Mouse (Mus musculus) right cerebral cortex, postnatal 4 days (tissue): ENCODE results near the gene Topors.

Experiments used
- DNase-seq: peaks from one replicate; pipeline ENCODE4 v3.0.0-alpha.2; 2022

Gene Topors

GRCm38 (mm10) chr4:40244035-40244434, 25.6 kb downstream of the Topors start:
- no peak for DNase-seq

GRCm38 (mm10) chr4:40243006-40243405, 26.6 kb downstream of the Topors start:
- no peak for DNase-seq

- DNase-seq, result no peak
These were observed 27.7 kb downstream of the Topors start for GRCm38 (mm10) chr4:40241928-40242327.

- no peak for DNase-seq
These were observed 29.3 kb downstream of the Topors start for GRCm38 (mm10) chr4:40240272-40240744.

DNA sequence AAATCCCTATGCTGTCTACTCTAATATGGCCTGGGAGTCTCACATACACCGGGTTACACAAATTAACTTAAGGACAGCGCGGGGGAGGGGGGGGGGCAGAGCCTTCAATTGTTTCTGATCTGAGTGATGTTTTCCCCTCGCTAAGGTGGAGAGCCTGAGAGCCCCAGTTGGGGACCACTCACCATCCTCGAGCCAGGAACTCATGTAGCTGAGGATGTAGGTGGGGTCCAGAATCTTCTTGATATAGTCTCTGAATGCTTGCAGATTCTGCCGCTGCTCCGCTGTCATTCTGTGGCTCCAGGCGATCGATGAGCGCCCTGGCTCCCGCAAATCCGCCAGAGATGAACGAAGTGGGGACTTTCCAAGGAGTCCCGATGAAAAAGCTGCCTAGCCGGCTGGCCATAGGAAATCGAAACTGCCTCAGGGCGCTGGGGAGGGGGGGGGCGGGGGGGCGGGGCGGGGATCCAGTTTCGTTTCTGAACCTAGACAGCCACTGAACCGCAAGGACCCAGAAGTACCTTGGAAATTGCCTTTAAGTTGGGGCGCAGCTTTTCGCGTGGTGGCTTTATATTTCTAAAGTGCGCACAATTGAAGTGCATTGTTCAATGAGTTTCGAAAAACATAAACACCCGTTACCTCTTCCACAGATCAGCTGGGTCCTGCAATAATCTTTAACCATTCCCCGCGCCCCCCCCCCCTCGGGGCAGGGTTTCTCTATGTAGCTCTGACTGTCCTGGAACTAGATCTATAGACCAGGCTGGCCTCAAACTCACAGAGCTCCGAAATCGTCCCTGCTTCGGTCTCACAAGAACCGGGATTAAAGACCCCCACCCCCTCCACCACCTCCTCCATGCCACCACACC, 30.0 kb downstream of the Topors start, which contains the start of gene Ddx58:
TSS of gene Ddx58 (minus strand) at position 420 of the 863 bp plus-strand sequence.
- peak; percentile 13 for DNase-seq

- peak; percentile 15 for DNase-seq
These were observed 30.9 kb downstream of the Topors start for GRCm38 (mm10) chr4:40238483-40239408.

- no peak for DNase-seq
These were observed 32.8 kb downstream of the Topors start for GRCm38 (mm10) chr4:40236829-40237228.

DNA sequence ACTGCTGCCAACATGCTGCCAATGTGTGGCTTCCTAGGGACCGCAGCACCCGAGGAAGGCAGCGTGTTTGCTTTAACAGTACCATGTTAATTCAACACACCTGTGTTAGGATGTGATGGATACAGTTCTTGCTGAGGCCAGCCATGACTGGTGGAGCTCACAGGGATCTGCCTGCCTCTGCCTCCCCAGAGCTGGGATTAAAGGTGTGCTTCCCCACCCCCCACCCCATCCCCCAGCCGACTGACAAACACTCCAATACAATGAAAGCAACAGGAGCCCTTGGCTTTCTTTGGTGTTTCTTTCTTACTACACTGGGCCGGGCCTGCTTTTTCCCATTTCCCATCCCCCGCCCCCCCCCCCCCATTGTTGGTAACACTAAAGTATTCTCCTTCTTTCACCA, 35.4 kb downstream of the Topors start:
- no peak for DNase-seq

DNA sequence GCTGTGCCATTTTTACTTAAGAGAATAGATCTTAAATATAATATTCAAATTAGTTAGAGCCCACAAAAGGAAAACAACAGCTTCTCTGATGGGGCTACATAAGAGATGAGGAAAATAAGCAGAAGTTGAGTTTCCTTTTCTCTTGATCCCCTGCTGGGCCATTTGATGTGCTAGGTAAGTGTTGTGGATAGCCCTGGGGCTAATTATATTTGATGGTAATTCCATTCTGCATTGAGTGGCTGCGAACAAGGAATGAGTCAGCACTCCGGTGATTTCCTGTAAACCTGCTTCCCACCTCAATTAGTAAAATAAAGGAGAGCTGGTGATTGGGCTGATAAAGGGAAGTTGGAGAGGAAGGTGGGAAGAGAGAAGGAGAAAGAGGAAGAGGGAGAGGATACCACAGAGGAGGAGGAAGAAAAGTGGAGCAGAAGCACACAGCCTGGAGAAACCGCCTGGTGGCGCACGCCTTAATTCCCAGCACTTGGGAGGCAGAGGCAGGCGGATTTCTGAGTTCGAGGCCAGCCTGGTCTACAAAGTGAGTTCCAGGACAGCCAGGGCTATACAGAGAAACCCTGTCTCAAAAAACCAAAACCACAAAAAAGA, 36.5 kb downstream of the Topors start:
- DNase-seq, result no peak

DNA sequence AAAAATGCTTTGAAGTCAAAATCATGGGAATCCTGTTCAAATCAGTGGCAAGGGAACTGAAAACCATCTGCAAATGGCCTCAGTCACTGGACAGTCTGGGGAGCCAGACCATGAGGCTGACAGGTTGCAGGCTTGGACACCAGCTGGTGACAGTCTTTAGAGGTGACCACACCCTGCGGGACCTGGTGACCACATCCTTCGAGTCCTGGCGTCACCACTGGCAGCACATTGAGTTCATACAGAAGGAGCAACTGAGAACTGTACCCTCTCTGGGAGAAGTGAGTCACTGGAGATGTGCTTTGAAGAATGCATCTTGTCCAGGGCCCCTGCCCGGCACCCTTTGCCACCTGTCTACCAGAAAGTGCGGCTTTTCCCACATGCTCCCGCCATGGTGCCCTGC, 39.9 kb downstream of the Topors start:
- DNase-seq, result no peak

DNA sequence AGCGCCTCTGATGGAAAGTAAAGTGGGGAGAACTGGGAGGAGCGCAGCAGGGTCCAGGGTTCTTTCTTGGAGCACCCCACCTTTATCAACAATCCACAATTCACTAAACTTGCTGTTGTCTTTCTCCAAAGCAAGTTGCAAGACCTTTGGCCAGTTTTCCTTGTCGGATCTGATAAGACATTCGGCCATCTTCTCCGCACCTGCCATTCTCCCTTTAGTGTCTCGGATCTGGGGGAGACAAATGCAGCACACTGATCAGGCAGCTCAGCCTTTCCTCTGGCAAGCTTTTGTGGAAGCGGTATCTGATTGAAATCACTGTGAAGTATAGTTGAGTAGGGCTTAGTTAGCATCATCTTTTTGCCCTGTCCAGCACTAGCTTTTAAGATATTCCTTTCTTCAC, 41.8 kb downstream of the Topors start:
- DNase-seq, result no peak

DNA sequence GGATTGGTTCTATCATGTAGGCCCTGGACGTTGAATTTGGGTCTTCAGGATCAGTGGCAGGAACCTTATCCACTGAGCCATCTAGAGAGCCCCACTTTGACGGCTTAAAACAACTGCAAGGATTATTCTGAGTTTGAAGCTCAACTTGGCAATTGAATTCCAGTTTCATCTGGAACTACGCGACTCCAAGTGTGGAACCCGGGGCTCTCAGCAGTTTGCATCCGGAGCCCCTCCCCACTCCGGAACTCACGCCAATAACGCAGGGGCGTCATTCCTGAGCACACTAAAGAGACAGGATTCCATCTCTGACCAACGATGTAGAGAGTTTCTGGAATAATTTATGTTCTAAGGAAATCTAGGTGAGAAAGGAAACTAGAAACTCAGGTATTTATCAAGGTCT, 42.5 kb downstream of the Topors start:
- no peak for DNase-seq

DNA sequence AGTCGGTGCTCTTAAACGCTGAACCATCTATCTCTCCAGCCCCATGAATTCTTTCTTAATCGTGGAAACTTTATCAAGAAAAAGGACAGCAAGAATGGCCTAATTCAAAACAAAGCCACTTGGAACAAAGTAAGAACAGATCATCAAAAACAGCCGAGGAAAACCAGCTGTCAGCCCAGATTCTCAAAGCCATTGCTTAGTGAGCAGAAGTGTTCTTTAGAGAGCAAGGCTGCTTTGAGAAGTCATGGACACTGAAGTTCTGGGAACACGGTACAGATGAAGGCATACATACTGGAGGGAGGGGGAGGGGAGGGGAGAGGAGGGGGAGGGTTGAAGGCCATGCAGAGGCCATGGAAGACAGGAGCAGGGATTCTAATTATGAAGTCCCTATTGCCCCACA, 43.6 kb downstream of the Topors start:
- no peak for DNase-seq

GRCm38 (mm10) chr4:40221876-40222585, 47.6 kb downstream of the Topors start:
- DNase-seq, result no peak

DNA sequence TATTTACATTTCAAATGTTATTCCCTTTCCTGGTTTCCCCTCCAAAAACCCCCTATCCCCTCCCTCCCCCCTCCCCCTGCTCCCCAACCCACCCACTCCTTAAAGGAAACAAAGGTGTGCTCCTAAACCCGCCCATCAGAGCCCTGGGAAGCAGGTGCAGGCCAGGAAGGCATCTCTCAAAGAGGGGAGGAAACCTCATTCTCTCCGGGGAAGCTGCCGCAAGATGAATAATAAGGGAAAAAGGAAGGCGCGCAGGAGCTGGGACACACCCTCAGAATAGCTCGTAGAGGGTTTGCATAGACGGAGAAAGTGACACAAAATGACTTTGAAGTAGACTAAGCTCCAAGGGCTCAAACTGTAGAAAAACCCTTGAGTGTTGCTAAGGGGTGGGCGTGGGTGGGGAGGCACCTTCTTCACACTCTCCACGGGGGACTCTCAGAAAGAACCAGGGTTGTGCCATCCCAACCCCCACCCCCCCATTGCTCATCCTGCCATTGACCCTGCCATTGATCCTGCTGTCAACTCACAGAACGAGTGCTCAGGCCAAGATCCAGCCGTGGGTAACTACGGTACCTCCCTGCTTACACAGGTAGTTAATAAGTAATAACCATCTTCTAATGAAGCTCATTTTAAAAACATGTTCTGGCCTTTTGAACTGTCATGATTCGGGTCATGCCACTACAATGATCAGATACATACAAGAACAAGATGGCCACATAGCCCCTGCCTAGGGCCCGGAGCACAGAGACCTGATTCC, 48.5 kb downstream of the Topors start:
- DNase-seq, result no peak

DNA sequence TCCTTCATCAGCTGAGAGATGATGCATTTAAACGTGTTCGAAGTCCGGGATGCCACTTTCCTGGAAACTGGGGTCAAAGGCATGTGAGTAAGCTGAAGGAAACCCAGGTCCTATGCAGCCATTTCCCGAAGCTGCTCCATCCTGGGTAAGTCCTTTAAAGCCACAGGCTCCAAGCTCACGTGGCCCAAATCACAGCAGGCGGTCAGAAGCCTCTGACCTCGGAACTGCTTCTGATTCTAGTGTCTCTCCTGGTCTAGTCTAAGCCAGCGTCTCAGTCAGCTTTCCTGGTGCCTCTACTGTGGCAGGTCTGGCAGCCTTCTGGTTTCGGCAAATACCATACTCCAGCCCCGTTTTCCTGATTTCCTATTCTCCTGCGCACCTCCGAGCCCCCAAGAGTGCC, 49.2 kb downstream of the Topors start:
- DNase-seq, result no peak

GRCm38 (mm10) chr4:40218382-40218781, 51.3 kb downstream of the Topors start:
- no peak for DNase-seq

- DNase-seq, result no peak
These were observed 51.7 kb downstream of the Topors start for GRCm38 (mm10) chr4:40217910-40218309.

DNA sequence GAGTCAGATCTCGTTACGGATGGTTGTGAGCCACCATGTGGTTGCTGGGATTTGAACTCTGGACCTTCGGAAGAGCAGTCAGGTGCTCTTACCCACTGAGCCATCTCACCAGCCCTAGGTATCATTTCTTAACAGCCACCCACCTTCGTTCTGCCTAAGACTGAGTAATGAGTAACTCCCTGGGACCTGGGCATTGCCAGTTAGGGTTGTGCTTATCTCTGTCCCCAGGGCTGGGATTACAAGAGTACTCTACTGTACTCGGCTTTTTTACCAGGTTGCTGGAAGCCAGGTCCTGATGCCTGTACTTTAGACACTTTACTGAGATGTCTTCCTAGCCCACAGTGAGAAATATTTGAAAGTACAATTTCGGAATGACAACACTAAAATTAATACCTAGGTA, 57.5 kb downstream of the Topors start:
- no peak for DNase-seq
